Mouse (Mus musculus): ENCODE measurements at regions not wholly inside any gene's neighbourhood (a gene's known extent, or its start where the extent isn't known, plus 50 kb on each side); places are given as distances from the start of the nearest gene placed in this dataset.

- Histone ChIP-seq H3K27me3 (ENCODE audit: control insufficient read depth, insufficient read depth, low read length) (no peaks in the 10 kb centered on the region), H3K36me3 (ENCODE audit: control insufficient read depth, insufficient read depth, low read length) (no peaks in the 10 kb centered on the region), H3K4me3 (replicated peaks; ENCODE audit: low read depth, low read length) (no peak overlapping the region), H3K4me2 (ENCODE audit: low read length) (no peak overlapping the region), H3K4me1 (ENCODE audit: control insufficient read depth, insufficient read depth, low read length) (peaks cover 3% of the 10 kb centered on the region; the same call in 1 of the 2 replicates), H3K9ac (replicated peaks; ENCODE audit: low read length) (no peak overlapping the region), H3K9me3 (ENCODE audit: control insufficient read depth, low read length) (no peaks in the 10 kb centered on the region), H3K27ac (replicated peaks; ENCODE audit: low read depth, low read length) (peak overlapping the region; percentile 32; the same call in 1 of the 2 replicates)
- no peak for ATAC-seq (ENCODE audit: low FRiP score, low TSS enrichment)
- DNase-seq, result no peak
- WGBS, result 72% methylated on average over 7 of the region's 7 CpGs
Observed at GRCm38 (mm10) chr4:124086254-124086653, 168.4 kb upstream of the 4930535I16Rik start.

- Histone ChIP-seq H3K27me3 (ENCODE audit: control insufficient read depth, insufficient read depth, low read length) (no peaks in the 10 kb centered on the region), H3K36me3 (ENCODE audit: control insufficient read depth, insufficient read depth, low read length) (no peaks in the 10 kb centered on the region), H3K9me3 (ENCODE audit: control insufficient read depth, low read length) (no peaks in the 10 kb centered on the region), H3K27ac (replicated peaks; ENCODE audit: low read depth, low read length) (no peak overlapping the region), H3K4me3 (replicated peaks; ENCODE audit: low read depth, low read length) (no peak overlapping the region), H3K9ac (replicated peaks; ENCODE audit: low read length) (no peak overlapping the region), H3K4me2 (ENCODE audit: low read length) (no peak overlapping the region), H3K4me1 (ENCODE audit: control insufficient read depth, insufficient read depth, low read length) (0 out of 2 replicates have a peak, but pooled peaks cover 3% of the 10 kb centered on the region)
- DNase-seq (no peak), ATAC-seq (ENCODE audit: low FRiP score, low TSS enrichment) (no peak)
- WGBS, result 81% methylated on average over 3 of the region's 3 CpGs
Observed at GRCm38 (mm10) chr4:124079603-124080002, 161.8 kb upstream of the 4930535I16Rik start.

- Histone ChIP-seq H3K27me3 (ENCODE audit: control insufficient read depth, insufficient read depth, low read length) (no peaks in the 10 kb centered on the region), H3K4me1 (ENCODE audit: control insufficient read depth, insufficient read depth, low read length) (0 out of 2 replicates have a peak, but pooled peaks cover 3% of the 10 kb centered on the region), H3K36me3 (ENCODE audit: control insufficient read depth, insufficient read depth, low read length) (no peaks in the 10 kb centered on the region), H3K4me2 (ENCODE audit: low read length) (no peak overlapping the region), H3K9ac (replicated peaks; ENCODE audit: low read length) (no peak overlapping the region), H3K4me3 (replicated peaks; ENCODE audit: low read depth, low read length) (no peak overlapping the region), H3K27ac (replicated peaks; ENCODE audit: low read depth, low read length) (no peak overlapping the region), H3K9me3 (ENCODE audit: control insufficient read depth, low read length) (no peaks in the 10 kb centered on the region)
- 75% methylated on average over 5 of the region's 5 CpGs for WGBS
- ATAC-seq (ENCODE audit: low FRiP score, low TSS enrichment) (no peak), DNase-seq (no peak)
Observed at GRCm38 (mm10) chr4:124075551-124075950, 157.7 kb upstream of the 4930535I16Rik start.

- Histone ChIP-seq H3K4me2 (ENCODE audit: low read length) (no peak overlapping the region), H3K9ac (replicated peaks; ENCODE audit: low read length) (no peak overlapping the region), H3K27ac (replicated peaks; ENCODE audit: low read depth, low read length) (no peak overlapping the region), H3K36me3 (ENCODE audit: control insufficient read depth, insufficient read depth, low read length) (no peaks in the 10 kb centered on the region), H3K27me3 (ENCODE audit: control insufficient read depth, insufficient read depth, low read length) (no peaks in the 10 kb centered on the region), H3K4me1 (ENCODE audit: control insufficient read depth, insufficient read depth, low read length) (0 out of 2 replicates have a peak, but pooled peaks cover 3% of the 10 kb centered on the region), H3K9me3 (ENCODE audit: control insufficient read depth, low read length) (no peaks in the 10 kb centered on the region), H3K4me3 (replicated peaks; ENCODE audit: low read depth, low read length) (no peak overlapping the region)
- DNase-seq, result no peak
- WGBS, result 83% methylated on average over 1 of the region's 1 CpGs
- no peak for ATAC-seq (ENCODE audit: low FRiP score, low TSS enrichment)
Observed at GRCm38 (mm10) chr4:124073646-124074045, 155.8 kb upstream of the 4930535I16Rik start.

- Histone ChIP-seq H3K9me3 (ENCODE audit: control insufficient read depth, low read length) (no peaks in the 10 kb centered on the region), H3K4me2 (ENCODE audit: low read length) (no peak overlapping the region), H3K36me3 (ENCODE audit: control insufficient read depth, insufficient read depth, low read length) (no peaks in the 10 kb centered on the region), H3K4me1 (ENCODE audit: control insufficient read depth, insufficient read depth, low read length) (no peaks in the 10 kb centered on the region), H3K4me3 (replicated peaks; ENCODE audit: low read depth, low read length) (no peak overlapping the region), H3K27ac (replicated peaks; ENCODE audit: low read depth, low read length) (no peak overlapping the region), H3K9ac (replicated peaks; ENCODE audit: low read length) (no peak overlapping the region), H3K27me3 (ENCODE audit: control insufficient read depth, insufficient read depth, low read length) (no peaks in the 10 kb centered on the region)
- DNase-seq, result no peak
- no peak for ATAC-seq (ENCODE audit: low FRiP score, low TSS enrichment)
- 86% methylated on average over 3 of the region's 3 CpGs for WGBS
Observed at GRCm38 (mm10) chr4:124064601-124065000, 146.8 kb upstream of the 4930535I16Rik start.

- Histone ChIP-seq H3K4me3 (replicated peaks; ENCODE audit: low read depth, low read length) (no peak overlapping the region), H3K9ac (replicated peaks; ENCODE audit: low read length) (no peak overlapping the region), H3K36me3 (ENCODE audit: control insufficient read depth, insufficient read depth, low read length) (no peaks in the 10 kb centered on the region), H3K4me2 (ENCODE audit: low read length) (no peak overlapping the region), H3K27me3 (ENCODE audit: control insufficient read depth, insufficient read depth, low read length) (no peaks in the 10 kb centered on the region), H3K27ac (replicated peaks; ENCODE audit: low read depth, low read length) (no peak overlapping the region), H3K4me1 (ENCODE audit: control insufficient read depth, insufficient read depth, low read length) (no peaks in the 10 kb centered on the region), H3K9me3 (ENCODE audit: control insufficient read depth, low read length) (no peaks in the 10 kb centered on the region)
- WGBS, result 84% methylated on average over 4 of the region's 4 CpGs
- DNase-seq (no peak), ATAC-seq (ENCODE audit: low FRiP score, low TSS enrichment) (no peak)
Observed at GRCm38 (mm10) chr4:124063269-124064100, 145.7 kb upstream of the 4930535I16Rik start.

GRCm38 (mm10) chr4:124057607-124058006 is 139.8 kb upstream of the 4930535I16Rik start:
- Histone ChIP-seq H3K9me3 (ENCODE audit: control insufficient read depth, low read length) (no peaks in the 10 kb centered on the region), H3K27ac (replicated peaks; ENCODE audit: low read depth, low read length) (no peak overlapping the region), H3K36me3 (ENCODE audit: control insufficient read depth, insufficient read depth, low read length) (no peaks in the 10 kb centered on the region), H3K27me3 (ENCODE audit: control insufficient read depth, insufficient read depth, low read length) (no peaks in the 10 kb centered on the region), H3K4me3 (replicated peaks; ENCODE audit: low read depth, low read length) (no peak overlapping the region), H3K4me2 (ENCODE audit: low read length) (no peak overlapping the region), H3K4me1 (ENCODE audit: control insufficient read depth, insufficient read depth, low read length) (no peaks in the 10 kb centered on the region), H3K9ac (replicated peaks; ENCODE audit: low read length) (no peak overlapping the region)
- DNase-seq (no peak), ATAC-seq (ENCODE audit: low FRiP score, low TSS enrichment) (no peak)
- 93% methylated on average over 8 of the region's 8 CpGs for WGBS

- ATAC-seq (ENCODE audit: low FRiP score, low TSS enrichment) (no peak), DNase-seq (no peak)
- Histone ChIP-seq H3K9ac (replicated peaks; ENCODE audit: low read length) (no peak overlapping the region), H3K27me3 (ENCODE audit: control insufficient read depth, insufficient read depth, low read length) (no peaks in the 10 kb centered on the region), H3K4me2 (ENCODE audit: low read length) (no peak overlapping the region), H3K27ac (replicated peaks; ENCODE audit: low read depth, low read length) (no peak overlapping the region), H3K9me3 (ENCODE audit: control insufficient read depth, low read length) (no peaks in the 10 kb centered on the region), H3K4me1 (ENCODE audit: control insufficient read depth, insufficient read depth, low read length) (0 out of 2 replicates have a peak, but pooled peaks cover 2% of the 10 kb centered on the region), H3K4me3 (replicated peaks; ENCODE audit: low read depth, low read length) (no peak overlapping the region), H3K36me3 (ENCODE audit: control insufficient read depth, insufficient read depth, low read length) (no peaks in the 10 kb centered on the region)
- 89% methylated on average over 1 of the region's 1 CpGs for WGBS
Observed at GRCm38 (mm10) chr4:124054240-124054760, 136.5 kb upstream of the 4930535I16Rik start.
